Mouse (Mus musculus): ENCODE results near the gene Lce6a. TPM values are rescaled to one million over a fixed set of nuclear protein-coding genes. Genes with fewer than 3 reads are reported as not detected.

The Lce6a gene
- total RNA-seq (2021): not detected
- long read RNA-seq, experiment 1: 0 reads
- long read RNA-seq, experiment 2: 0 reads

GRCm38 (mm10) chr3:92621560-92621959, at the start of gene Lce6a:
Lce6a (minus strand) TSS chr3:92621660.
- no peak for DNase-seq

GRCm38 (mm10) chr3:92670215-92670614, 48.8 kb upstream of the Lce6a start, which contains the start of gene Lce1a2:
Lce1a2 (minus strand) TSS chr3:92670315.
- DNase-seq: no peak

GRCm38 (mm10) chr3:92656826-92657225, 35.4 kb upstream of the Lce6a start, which contains the start of gene Lce1b:
Lce1b (minus strand) TSS chr3:92656926.
- DNase-seq: no peak

- no peak for DNase-seq
These were observed 26.7 kb upstream of the Lce6a start, which contains the start of gene Lce1a1 for GRCm38 (mm10) chr3:92648207-92648606. Lce1a1 (minus strand) TSS chr3:92648307.

- no peak for DNase-seq
These were observed 18.4 kb upstream of the Lce6a start for GRCm38 (mm10) chr3:92639854-92640253.

- no peak for DNase-seq
These were observed 17.2 kb upstream of the Lce6a start for GRCm38 (mm10) chr3:92638653-92638991.

- DNase-seq: no peak
These were observed 16.5 kb upstream of the Lce6a start for GRCm38 (mm10) chr3:92637745-92638652.

- no peak for DNase-seq
These were observed 11.7 kb downstream of the Lce6a start for GRCm38 (mm10) chr3:92609804-92610203.

- DNase-seq: no peak
These were observed 14.1 kb downstream of the Lce6a start, which contains the start of gene 2210017I01Rik for GRCm38 (mm10) chr3:92607392-92607791. 2210017I01Rik (minus strand) TSS chr3:92607492.

- no peak for DNase-seq
These were observed 19.3 kb downstream of the Lce6a start for GRCm38 (mm10) chr3:92602169-92602568.

GRCm38 (mm10) chr3:92600456-92600855, 21.0 kb downstream of the Lce6a start:
- no peak for DNase-seq

GRCm38 (mm10) chr3:92599973-92600372, 21.5 kb downstream of the Lce6a start:
- DNase-seq: no peak

- no peak for DNase-seq
These were observed 23.0 kb downstream of the Lce6a start for GRCm38 (mm10) chr3:92598429-92598828.

- no peak for DNase-seq
These were observed 32.6 kb downstream of the Lce6a start, which contains the start of gene Smcp for GRCm38 (mm10) chr3:92588858-92589257. Smcp (minus strand) TSS chr3:92588997.

GRCm38 (mm10) chr3:92587190-92587589, 34.3 kb downstream of the Lce6a start:
- no peak for DNase-seq

GRCm38 (mm10) chr3:92585055-92585454, 36.4 kb downstream of the Lce6a start:
- no peak for DNase-seq

- DNase-seq: no peak
These were observed 38.2 kb downstream of the Lce6a start for GRCm38 (mm10) chr3:92583164-92583826.

- no peak for DNase-seq
These were observed 42.0 kb downstream of the Lce6a start for GRCm38 (mm10) chr3:92579508-92579907.

- DNase-seq: no peak
These were observed 42.6 kb downstream of the Lce6a start for GRCm38 (mm10) chr3:92578652-92579413.

GRCm38 (mm10) chr3:92573449-92574041, 47.9 kb downstream of the Lce6a start, which contains the start of gene Ivl:
Ivl (minus strand) TSS chr3:92573735.
- DNase-seq: no peak

GRCm38 (mm10) chr3:92572514-92573155, 48.8 kb downstream of the Lce6a start:
- no peak for DNase-seq
